8 mouse cellular contexts compared by ENCODE assay signal in the genomic region with DNA sequence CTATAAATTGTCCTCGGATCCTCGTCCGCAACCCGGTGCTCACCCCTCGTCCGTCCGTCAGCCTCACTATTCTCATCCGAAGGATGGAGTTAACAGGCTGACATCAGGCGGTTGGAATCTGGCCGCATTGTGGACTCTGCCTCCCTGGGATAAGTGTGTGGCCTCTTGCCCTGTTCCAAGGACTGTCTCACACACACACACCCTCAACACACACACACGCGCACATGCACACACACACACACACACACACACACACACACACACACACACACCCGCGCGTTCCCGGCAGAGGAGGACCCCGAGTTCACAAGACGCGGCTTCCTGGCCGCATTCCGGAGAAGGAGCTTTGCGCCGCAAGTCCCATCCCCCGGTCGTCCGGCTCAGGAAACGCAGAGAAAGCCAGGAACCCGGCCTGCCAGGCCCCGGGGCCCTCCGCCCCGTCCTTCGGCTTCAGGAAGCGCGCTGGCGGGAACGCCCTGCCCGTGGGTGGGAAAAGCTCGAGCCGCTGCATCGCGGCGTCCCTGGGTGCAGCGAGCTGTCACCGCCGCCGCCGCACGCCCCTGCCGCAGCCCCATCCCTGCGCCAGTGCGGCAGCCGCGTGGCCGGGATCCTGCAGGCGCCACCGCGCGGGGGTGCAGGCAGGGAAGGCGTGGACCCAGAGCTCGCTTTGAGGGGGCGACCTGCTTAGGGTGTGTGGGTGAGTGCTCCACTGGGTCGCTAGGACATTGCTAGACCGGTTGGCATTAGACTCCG. TPM values are rescaled to one million over a fixed set of nuclear protein-coding genes. Genes with fewer than 3 reads are reported as not detected.
A peak's percentile ranks its signal among the peaks of the same experiment; 100 is the strongest.
DNase-seq lines count a peak whose midpoint lies in the region; ATAC-seq lines count a peak whose summit lies in the region.

A gene (plus strand): TSS at position 165 of the 753 bp plus-strand sequence.

- peak within 1 kb of the TSS; percentile 61 for H3K4me3 ChIP-seq in hindbrain, embryonic 14.5 days (replicated peaks; ENCODE audit: low read length)

- H3K4me2 ChIP-seq in hindbrain, embryonic 14.5 days (replicated peaks): peak within 1 kb of the TSS; percentile 83

- peak within 1 kb of the TSS; percentile 72 for H3K9ac ChIP-seq in hindbrain, embryonic 14.5 days

- peak; percentile 75 for ATAC-seq in hindbrain, embryonic 14.5 days (ENCODE audit: low FRiP score)
- ATAC-seq in megakaryocyte, adult 5-6 weeks (ENCODE audit: poor library complexity, severe bottlenecking): peak; percentile 45
- no peak for ATAC-seq in monocyte, adult 5-6 weeks (replicated peaks; ENCODE audit: insufficient number of reproducible peaks, low FRiP score, low TSS enrichment, poor library complexity, severe bottlenecking)

- peaks cover 28% of the 10 kb centered on the region for H3K27me3 ChIP-seq in hindbrain, embryonic 14.5 days (ENCODE audit: control insufficient read depth, insufficient read depth, low read length)

- DNase-seq in ZHBTc4 (ENCODE audit: low read depth, low spot score): peak; percentile 88
- DNase-seq in cerebellum, postnatal 14 days: peak; percentile 76
- peak; percentile 76 for DNase-seq in gastrocnemius, adult 18-20 months (ENCODE audit: low spot score)
- DNase-seq in hindbrain, embryonic 14.5 days (ENCODE audit: low spot score): peak; percentile 63
- DNase-seq in left cerebral cortex, adult 8-10 months (ENCODE audit: low spot score in 2 of 2): peak; percentile 54 to 63
- peak; percentile 74 for DNase-seq in right cerebral cortex, postnatal 25 days

- H3K9me3 ChIP-seq in hindbrain, embryonic 14.5 days (ENCODE audit: control insufficient read depth, low read length): no peaks in the 10 kb centered on the region

- WGBS in hindbrain, embryonic 14.5 days: under 1% methylated on average over 63 of the region's 64 CpGs

- H3K4me1 ChIP-seq in hindbrain, embryonic 14.5 days (replicated peaks; ENCODE audit: control insufficient read depth, insufficient read depth, low read length): no peaks in the 10 kb centered on the region; the same call in 1 of the 2 replicates

- H3K27ac ChIP-seq in hindbrain, embryonic 14.5 days: no peak within 1 kb of the TSS

- no peaks in the 10 kb centered on the region for H3K36me3 ChIP-seq in hindbrain, embryonic 14.5 days (replicated peaks; ENCODE audit: control insufficient read depth, insufficient read depth)

RNA-seq across cellular contexts. Expression of the gene that starts here (rescaled TPM):
- total RNA-seq in gastrocnemius, adult 18-20 months (2021): under 1 TPM in 1 of 2 experiments, not detected in 1; 0.12 TPM
- polyA plus RNA-seq in hindbrain, embryonic 14.5 days (2014; fragmentation: Nextera tagmentation; extraction: Ambion mirVana): 0.20 and 0.32 TPM in 2 replicates
- under 1 TPM; 0.41 to 0.70 (median 0.64) TPM for total RNA-seq in left cerebral cortex, adult 8-10 months (2022)
- 0.13 TPM in 1 of 2 replicates, not detected in the other for total RNA-seq in megakaryocyte, adult 5-6 weeks (2015)
- total RNA-seq in megakaryocyte, adult 5-6 weeks (2017): not detected in 2 replicates
- not detected in 3 replicates for total RNA-seq in monocyte, adult 5-6 weeks (2017)

Comparison
In these comparisons a context has a peak if more than half of its experiments do, and no peak if none do; other contexts are left out.
1. Peak in DNase-seq in gastrocnemius, adult 18-20 months; RNA of the gene not detected or under 1 TPM.
2. Peak in DNase-seq, ATAC-seq, H3K4me3 ChIP-seq, H3K9ac ChIP-seq and H3K4me2 ChIP-seq in hindbrain, embryonic 14.5 days; RNA of the gene not detected or under 1 TPM.
3. Peak in DNase-seq in left cerebral cortex, adult 8-10 months; RNA of the gene not detected or under 1 TPM.
4. Peak in ATAC-seq in megakaryocyte, adult 5-6 weeks; RNA of the gene not detected or under 1 TPM.